Mouse (Mus musculus) embryonic facial prominence, embryonic 12.5 days (tissue): ENCODE data around the gene Nupr1l. TPM values are rescaled to one million over a fixed set of nuclear protein-coding genes. Genes with fewer than 3 reads are reported as not detected.
A peak's percentile ranks its signal among the peaks of the same experiment; 100 is the strongest.
"Not testable (repeated sequence)": the region's sequence is repeated elsewhere in the genome, so short reads cannot be mapped to it uniquely, and the experiment has no call there.

ENCODE experiments used
- ATAC-seq: fragments of 200-750 bp; cut with Nextera tagmentation; 2 replicates; pipeline ENCODE4 v1.8.0; 2017; ENCODE audit not compliant: insufficient number of reproducible peaks, insufficient read depth, low FRiP score, low TSS enrichment
- H3K27ac ChIP-seq: fragments of 300-500 bp; sonication (generic); 2 replicates; pipeline ENCODE4 v1.5.1; 2016; ENCODE audit warnings: mild to moderate bottlenecking
- H3K27me3 ChIP-seq: fragments of 300-500 bp; sonication (generic); 2 replicates; pipeline ENCODE4 v1.6.1; 2016; ENCODE audit warnings: mild to moderate bottlenecking, moderate library complexity
- H3K36me3 ChIP-seq: fragments of 300-500 bp; sonication (generic); 2 replicates; pipeline ENCODE4 v1.6.1; 2016; ENCODE audit warnings: mild to moderate bottlenecking
- H3K4me1 ChIP-seq: fragments of 300-500 bp; sonication (generic); 2 replicates; pipeline ENCODE4 v1.6.1; 2016
- H3K4me2 ChIP-seq: fragments of 300-500 bp; sonication (generic); replicated peaks from 2 replicates; pipeline ENCODE4 v1.6.1; 2016; ENCODE audit warnings: mild to moderate bottlenecking, moderate library complexity
- H3K4me3 ChIP-seq: fragments of 300-500 bp; sonication (generic); 2 replicates; pipeline ENCODE4 v1.5.1; 2016; ENCODE audit warnings: mild to moderate bottlenecking
- H3K9ac ChIP-seq: fragments of 300-500 bp; sonication (generic); 2 replicates; pipeline ENCODE4 v1.6.1; 2016; ENCODE audit warnings: mild to moderate bottlenecking, moderate library complexity
- H3K9me3 ChIP-seq: fragments of 300-500 bp; sonication (generic); 2 replicates; pipeline ENCODE4 v1.6.1; 2016; ENCODE audit warnings: mild to moderate bottlenecking, moderate library complexity
- WGBS: fragments of 180-500 bp; shearing (Covaris S2); methylation state at CpG from one replicate; pipeline ENCODE4 v1.1.7; 2016; 5-methylcytosine and 5-hydroxymethylcytosine counted together
- polyA plus RNA-seq: library from polyadenylated mRNA; unstranded; fragments of >200 nt; fragmentation: Nextera tagmentation; extraction: Ambion mirVana; gene quantifications from 2 replicates; pipeline ENCODE4 v1.2.1, GENCODE M21; 2016

Gene Nupr1l
- polyA plus RNA-seq, 1 experiment from 2014 or later = 4.5 TPM

DNA sequence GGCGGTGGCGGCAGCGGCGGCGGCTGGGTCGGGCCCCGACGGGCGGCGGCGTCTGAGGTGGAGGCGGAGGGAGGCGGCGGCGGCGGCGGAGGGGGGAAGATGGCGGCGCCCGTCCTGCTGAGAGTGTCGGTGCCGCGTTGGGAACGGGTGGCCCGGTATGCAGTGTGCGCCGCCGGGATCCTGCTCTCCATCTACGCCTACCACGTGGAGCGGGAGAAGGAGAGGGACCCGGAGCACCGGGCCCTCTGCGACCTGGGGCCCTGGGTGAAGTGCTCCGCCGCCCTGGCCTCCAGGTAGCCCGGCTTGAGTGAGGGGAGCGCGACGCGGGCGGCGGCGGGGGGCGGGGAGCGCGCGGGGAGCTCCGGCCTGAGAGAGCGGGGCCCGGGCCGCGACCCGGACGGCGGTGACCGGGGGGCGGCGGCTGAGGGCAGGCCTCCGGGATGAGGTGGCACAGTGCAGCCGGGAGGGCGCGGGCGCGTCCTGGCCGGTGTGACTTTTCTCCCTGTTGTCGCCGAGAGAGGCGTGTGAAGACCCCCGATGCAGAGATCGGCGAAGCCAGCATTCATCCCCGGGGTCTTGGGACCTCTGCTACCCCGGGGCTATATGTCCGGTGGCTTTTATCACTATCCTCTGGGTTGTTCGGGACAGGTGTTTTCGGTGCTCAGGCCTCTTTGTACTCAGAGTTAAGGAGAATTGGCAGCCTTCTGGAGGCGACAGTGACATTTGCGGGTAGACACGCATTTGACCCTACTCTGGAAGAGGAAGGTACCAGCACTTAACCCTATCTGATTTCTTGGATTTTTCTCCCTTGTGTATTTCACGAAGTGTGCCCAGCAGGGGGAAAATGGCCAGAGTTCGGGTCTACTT, 34.0 kb downstream of the Nupr1l start:
- H3K4me2 ChIP-seq = peak overlapping the region; percentile 79
- ATAC-seq = peak; percentile 60
- WGBS = 0% methylated on average over 45 of the region's 82 CpGs
- not testable (repeated sequence) for H3K36me3 ChIP-seq, H3K27me3 ChIP-seq, H3K9me3 ChIP-seq, H3K4me1 ChIP-seq
- H3K27ac ChIP-seq = peak overlapping the region; percentile 72
- peak overlapping the region; percentile 90 for H3K9ac ChIP-seq
- H3K4me3 ChIP-seq = peak overlapping the region; percentile 91

DNA sequence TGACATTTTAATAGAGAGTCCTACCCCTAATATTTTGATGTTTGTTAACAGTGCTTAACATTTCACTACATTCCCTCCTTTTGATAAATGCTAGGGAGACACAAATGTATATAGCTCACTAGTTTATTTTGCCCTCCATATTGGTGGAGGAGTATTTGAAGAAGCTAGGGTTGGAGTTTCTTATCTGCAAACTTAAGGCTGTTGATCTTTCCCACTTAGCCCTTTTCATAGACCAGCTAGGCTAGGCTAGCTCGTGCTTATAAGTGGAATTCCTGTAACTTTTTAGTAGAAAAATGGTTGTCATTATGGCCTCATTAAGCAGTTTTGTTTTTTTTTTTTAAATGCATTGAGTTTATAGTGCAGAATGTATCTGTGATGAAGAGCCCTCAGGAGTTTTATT, 35.1 kb downstream of the Nupr1l start:
- no peak overlapping the region for H3K4me3 ChIP-seq
- no peaks in the 10 kb centered on the region for H3K9me3 ChIP-seq
- H3K4me2 ChIP-seq = no peak overlapping the region
- ATAC-seq = no peak
- H3K9ac ChIP-seq = no peak overlapping the region
- 82% methylated on average over 1 of the region's 1 CpGs for WGBS
- H3K27me3 ChIP-seq = no peaks in the 10 kb centered on the region
- peaks cover 2% of the 10 kb centered on the region; the same call in 1 of the 2 replicates for H3K4me1 ChIP-seq
- peaks cover 9% of the 10 kb centered on the region; the same call in 1 of the 2 replicates for H3K36me3 ChIP-seq
- H3K27ac ChIP-seq = no peak overlapping the region

DNA sequence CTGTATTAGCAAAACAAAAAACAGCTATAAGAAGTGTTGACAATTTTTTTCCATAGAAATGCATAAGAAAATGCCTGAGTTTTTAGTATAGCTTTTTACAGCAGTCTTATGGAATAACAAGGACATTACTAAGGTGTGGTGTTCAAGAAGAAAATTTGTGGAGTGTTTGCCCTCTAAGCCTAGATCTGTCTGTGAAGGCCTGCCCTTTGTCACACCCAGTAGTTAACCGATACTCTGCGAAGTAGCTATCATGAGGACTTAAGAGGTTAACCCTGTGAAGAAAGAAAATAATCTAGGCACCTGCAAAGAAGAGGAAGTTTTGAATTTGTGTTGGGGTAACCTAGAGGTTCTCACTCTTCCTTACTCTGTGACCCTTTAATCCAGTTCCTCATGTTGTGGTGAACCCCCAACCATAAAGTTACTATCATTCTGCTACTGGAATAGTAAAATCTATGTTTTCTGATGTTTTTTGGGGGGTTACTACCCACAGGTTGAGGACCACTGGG, 39.2 kb downstream of the Nupr1l start:
- ATAC-seq = no peak
- Histone ChIP-seq H3K4me2 (no peak overlapping the region), H3K9me3 (no peaks in the 10 kb centered on the region), H3K4me3 (no peak overlapping the region), H3K9ac (no peak overlapping the region), H3K27ac (no peak overlapping the region), H3K36me3 (peaks cover 9% of the 10 kb centered on the region; the same call in 1 of the 2 replicates), H3K27me3 (no peaks in the 10 kb centered on the region), H3K4me1 (peaks cover 2% of the 10 kb centered on the region; the same call in 1 of the 2 replicates)
- WGBS = 94% methylated on average over 2 of the region's 2 CpGs

DNA sequence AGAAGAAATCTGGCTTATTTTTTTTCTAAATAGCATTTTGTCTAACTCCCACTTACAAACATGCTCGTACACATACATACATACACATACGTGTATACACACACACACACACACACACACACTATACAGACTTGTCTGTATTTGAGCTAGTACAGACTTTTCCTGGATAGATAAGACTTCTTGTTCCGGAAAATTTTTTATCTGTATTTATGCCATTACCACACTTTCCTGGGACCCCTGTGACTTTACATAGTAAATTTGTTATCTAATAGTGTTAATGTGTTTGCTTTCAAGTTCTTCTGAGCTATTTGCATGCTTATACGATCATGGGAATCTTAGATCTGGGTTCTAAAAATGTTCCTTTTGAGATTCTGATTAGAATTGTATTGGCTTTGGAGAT, 43.8 kb downstream of the Nupr1l start:
- Histone ChIP-seq H3K27ac (no peak overlapping the region), H3K27me3 (no peaks in the 10 kb centered on the region), H3K9ac (no peak overlapping the region), H3K9me3 (no peaks in the 10 kb centered on the region), H3K4me2 (no peak overlapping the region), H3K4me1 (no peaks in the 10 kb centered on the region), H3K4me3 (no peak overlapping the region), H3K36me3 (no peaks in the 10 kb centered on the region)
- ATAC-seq = no peak
- 93% methylated on average over 4 of the region's 4 CpGs for WGBS

DNA sequence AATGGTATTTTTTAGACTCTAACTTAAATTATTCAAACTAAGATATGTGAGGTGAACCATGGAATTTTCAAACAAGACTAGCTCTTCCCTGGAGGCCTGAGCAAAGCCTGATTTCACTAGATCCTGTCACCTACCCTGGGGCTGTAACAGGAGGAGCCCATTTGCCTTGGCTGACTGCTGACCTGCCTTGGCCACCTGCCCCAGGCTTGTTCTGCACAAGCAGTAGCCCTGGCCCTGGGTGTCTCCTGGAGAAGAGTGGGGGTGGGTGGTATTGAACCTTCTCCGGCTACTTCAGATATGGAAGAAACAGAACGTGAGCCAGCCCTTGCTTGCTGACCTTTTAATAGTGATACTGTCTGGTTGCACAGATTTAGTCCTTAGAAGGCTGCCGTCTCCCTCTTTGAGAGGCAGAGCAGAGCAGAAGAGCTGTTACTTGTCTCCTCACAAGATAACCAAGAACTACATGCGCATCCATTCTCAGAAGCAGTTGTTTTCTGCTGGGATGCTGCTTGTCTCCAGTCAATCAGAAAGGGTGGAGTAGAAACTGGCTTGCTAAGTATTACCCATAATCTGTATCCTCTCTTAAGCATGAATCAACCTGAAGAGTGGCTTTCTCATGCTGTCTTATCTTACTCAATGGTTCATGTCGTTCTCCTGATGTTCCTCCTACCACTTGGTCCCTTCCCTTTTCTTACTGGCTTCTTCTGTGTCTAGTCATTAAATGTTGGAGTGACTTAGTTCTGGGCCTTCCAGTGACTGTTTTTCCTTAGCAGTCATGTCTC, 46.3 kb downstream of the Nupr1l start:
- no peaks in the 10 kb centered on the region for H3K27me3 ChIP-seq
- no peaks in the 10 kb centered on the region for H3K4me1 ChIP-seq
- H3K4me3 ChIP-seq = no peak overlapping the region
- ATAC-seq = no peak
- WGBS = 85% methylated on average over 5 of the region's 5 CpGs
- H3K9me3 ChIP-seq = no peaks in the 10 kb centered on the region
- no peaks in the 10 kb centered on the region for H3K36me3 ChIP-seq
- H3K4me2 ChIP-seq = no peak overlapping the region
- H3K27ac ChIP-seq = no peak overlapping the region
- no peak overlapping the region for H3K9ac ChIP-seq

DNA sequence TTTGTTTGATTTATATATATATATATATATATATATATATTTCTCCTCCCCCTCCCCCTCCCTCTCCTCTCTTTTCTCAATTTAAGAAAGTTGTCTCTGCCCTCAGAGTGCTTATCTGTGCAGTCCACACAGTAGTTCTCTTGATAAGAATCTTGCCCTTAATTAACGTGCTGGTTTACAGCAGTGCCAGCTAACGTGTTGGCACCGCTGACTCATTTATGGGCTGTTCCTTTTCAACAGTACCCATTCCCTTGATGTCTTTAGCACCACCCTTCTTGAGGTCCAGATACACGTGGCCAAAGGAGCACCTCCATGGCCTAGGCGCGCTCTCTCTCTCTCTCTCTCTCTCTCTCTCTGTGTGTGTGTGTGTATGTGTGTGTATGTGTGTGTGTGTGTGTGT, 47.5 kb downstream of the Nupr1l start:
- 85% methylated on average over 6 of the region's 6 CpGs for WGBS
- H3K4me1 ChIP-seq = no peaks in the 10 kb centered on the region
- H3K27me3 ChIP-seq = no peaks in the 10 kb centered on the region
- H3K9ac ChIP-seq = no peak overlapping the region
- H3K36me3 ChIP-seq = peaks cover 4% of the 10 kb centered on the region; the same call in 1 of the 2 replicates
- ATAC-seq = no peak
- H3K27ac ChIP-seq = no peak overlapping the region
- H3K4me3 ChIP-seq = no peak overlapping the region
- no peaks in the 10 kb centered on the region for H3K9me3 ChIP-seq
- H3K4me2 ChIP-seq = no peak overlapping the region

DNA sequence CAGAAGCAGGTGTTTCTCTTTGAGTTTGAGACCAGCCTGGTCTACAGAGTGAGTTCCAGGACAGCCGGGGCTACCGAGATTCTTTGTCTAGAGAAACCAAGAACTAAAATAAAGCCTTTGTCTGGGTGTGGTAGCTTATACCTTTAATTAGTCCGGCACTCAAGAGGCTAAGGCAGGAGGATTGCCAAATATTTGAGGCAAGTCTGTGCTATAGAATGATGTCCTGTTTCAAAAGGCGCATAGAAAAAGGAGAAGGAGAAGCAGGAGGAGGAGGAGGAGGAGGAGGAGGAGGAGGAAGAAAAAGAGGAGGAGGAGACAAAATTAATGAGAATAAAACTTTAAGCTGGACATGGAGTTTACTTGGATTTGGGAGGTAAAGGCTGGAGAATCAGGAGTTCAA, 54.9 kb downstream of the Nupr1l start:
- H3K4me2 ChIP-seq = no peak overlapping the region

More for the DNA sequence above, 54.9 kb downstream of the Nupr1l start:
- Histone ChIP-seq H3K27ac (no peak overlapping the region), H3K36me3 (peaks cover 4% of the 10 kb centered on the region; the same call in 1 of the 2 replicates), H3K27me3 (no peaks in the 10 kb centered on the region), H3K9me3 (no peaks in the 10 kb centered on the region), H3K9ac (no peak overlapping the region), H3K4me3 (no peak overlapping the region), H3K4me1 (no peaks in the 10 kb centered on the region)
- no peak for ATAC-seq
- WGBS = 74% methylated on average over 4 of the region's 4 CpGs

Other genes with a start within 250 kb of the Nupr1l start
- gene Zfp11, start 238.4 kb upstream of the Nupr1l start, polyA plus RNA-seq = 5.5 and 6.2 TPM in 2 replicates
- gene Sept14, start 200.0 kb upstream of the Nupr1l start, polyA plus RNA-seq = not detected in 2 replicates
- gene Mrps17, start 193.0 kb upstream of the Nupr1l start, polyA plus RNA-seq = 187 and 190 TPM in 2 replicates
- 89.1 and 96.8 TPM in 2 replicates for gene Nipsnap2, start 183.5 kb upstream of the Nupr1l start, polyA plus RNA-seq
- gene Psph, start 121.1 kb upstream of the Nupr1l start, polyA plus RNA-seq = 30.0 and 31.7 TPM in 2 replicates
- gene Sumf2, start 61.6 kb upstream of the Nupr1l start, polyA plus RNA-seq = 84.3 and 88.4 TPM in 2 replicates
- 862 and 908 TPM in 2 replicates for gene Chchd2, start 21.1 kb upstream of the Nupr1l start, polyA plus RNA-seq
- 11.5 and 12.3 TPM in 2 replicates for gene Zbed5, start 12.8 kb upstream of the Nupr1l start, polyA plus RNA-seq
- 0.14 and 0.24 TPM in 2 replicates for gene Phkg1, start 10.0 kb upstream of the Nupr1l start, polyA plus RNA-seq
- 35.1 and 35.8 TPM in 2 replicates for gene Vkorc1l1, start 33.4 kb downstream of the Nupr1l start, polyA plus RNA-seq
- 35.4 and 35.9 TPM in 2 replicates for gene Gusb, start 94.5 kb downstream of the Nupr1l start, polyA plus RNA-seq
- 24.0 and 26.7 TPM in 2 replicates for gene Asl, start 120.7 kb downstream of the Nupr1l start, polyA plus RNA-seq
- 42.0 and 42.9 TPM in 2 replicates for gene Crcp, start 120.8 kb downstream of the Nupr1l start, polyA plus RNA-seq
- gene Tpst1, start 164.8 kb downstream of the Nupr1l start, polyA plus RNA-seq = 77.2 and 83.6 TPM in 2 replicates
- gene Kctd7, start 236.3 kb downstream of the Nupr1l start, polyA plus RNA-seq = 7.3 and 8.7 TPM in 2 replicates